Mouse (Mus musculus): ENCODE results near the gene Ptrh1. TPM values are rescaled to one million over a fixed set of nuclear protein-coding genes. Genes with fewer than 3 reads are reported as not detected.

The Ptrh1 gene
- polyA plus RNA-seq, 1 experiment from 2014 or later = 3.9 TPM

GRCm38 (mm10) chr2:32823579-32824154, 48.1 kb downstream of the Ptrh1 start:
- no peak for ATAC-seq (ENCODE audit: insufficient read depth, low FRiP score)
- H3K9ac ChIP-seq (ENCODE audit: low read length) = no peak overlapping the region
- 56% methylated on average over 8 of the region's 8 CpGs for WGBS
- H3K4me3 ChIP-seq (replicated peaks; ENCODE audit: low read length) = no peak overlapping the region
- no peaks in the 10 kb centered on the region for H3K36me3 ChIP-seq (ENCODE audit: control insufficient read depth, insufficient read depth, low read length)
- no peak overlapping the region for H3K27ac ChIP-seq (ENCODE audit: low read length)
- H3K9me3 ChIP-seq (replicated peaks; ENCODE audit: control insufficient read depth, low read length) = no peaks in the 10 kb centered on the region
- peaks cover 10% of the 10 kb centered on the region for H3K4me1 ChIP-seq (ENCODE audit: control insufficient read depth, insufficient read depth, low read length)
- H3K4me2 ChIP-seq (ENCODE audit: low read depth, low read length) = no peak overlapping the region
- H3K27me3 ChIP-seq (ENCODE audit: control insufficient read depth, insufficient read depth, low read length) = no peaks in the 10 kb centered on the region

DNA sequence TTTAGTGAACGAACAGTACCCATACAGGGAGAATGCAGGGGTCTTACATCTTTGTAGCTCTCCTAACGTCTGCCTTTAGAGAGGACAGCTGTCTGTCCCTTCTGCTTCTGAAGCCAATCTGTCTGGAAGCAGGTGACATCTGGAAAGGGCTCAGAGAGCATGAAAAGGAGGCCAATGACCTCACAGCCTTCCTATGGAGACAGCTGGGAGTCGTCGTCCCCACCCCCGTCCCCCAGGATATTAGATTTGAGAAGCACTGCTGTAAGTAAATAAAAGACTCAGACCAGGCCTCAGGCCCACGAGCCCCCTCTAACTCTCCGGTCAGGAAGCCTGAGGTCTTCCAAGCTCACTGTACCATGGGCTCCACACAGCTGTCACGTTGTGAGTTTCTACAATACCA, 48.6 kb downstream of the Ptrh1 start:
- Histone ChIP-seq H3K9me3 (replicated peaks; ENCODE audit: control insufficient read depth, low read length) (no peaks in the 10 kb centered on the region), H3K27me3 (ENCODE audit: control insufficient read depth, insufficient read depth, low read length) (no peaks in the 10 kb centered on the region), H3K9ac (ENCODE audit: low read length) (no peak overlapping the region), H3K4me3 (replicated peaks; ENCODE audit: low read length) (no peak overlapping the region), H3K4me2 (ENCODE audit: low read depth, low read length) (no peak overlapping the region), H3K4me1 (ENCODE audit: control insufficient read depth, insufficient read depth, low read length) (peaks cover 10% of the 10 kb centered on the region), H3K27ac (ENCODE audit: low read length) (no peak overlapping the region), H3K36me3 (ENCODE audit: control insufficient read depth, insufficient read depth, low read length) (no peaks in the 10 kb centered on the region)
- WGBS = 28% methylated on average over 8 of the region's 8 CpGs
- ATAC-seq (ENCODE audit: insufficient read depth, low FRiP score) = no peak

GRCm38 (mm10) chr2:32824778-32825177, 49.2 kb downstream of the Ptrh1 start:
- Histone ChIP-seq H3K27me3 (ENCODE audit: control insufficient read depth, insufficient read depth, low read length) (no peaks in the 10 kb centered on the region), H3K9me3 (replicated peaks; ENCODE audit: control insufficient read depth, low read length) (no peaks in the 10 kb centered on the region), H3K4me1 (ENCODE audit: control insufficient read depth, insufficient read depth, low read length) (peaks cover 10% of the 10 kb centered on the region), H3K27ac (ENCODE audit: low read length) (no peak overlapping the region), H3K9ac (ENCODE audit: low read length) (no peak overlapping the region), H3K4me3 (replicated peaks; ENCODE audit: low read length) (no peak overlapping the region), H3K36me3 (ENCODE audit: control insufficient read depth, insufficient read depth, low read length) (no peaks in the 10 kb centered on the region), H3K4me2 (ENCODE audit: low read depth, low read length) (no peak overlapping the region)
- ATAC-seq (ENCODE audit: insufficient read depth, low FRiP score) = no peak
- 91% methylated on average over 1 of the region's 1 CpGs for WGBS

GRCm38 (mm10) chr2:32825796-32826195, 50.2 kb downstream of the Ptrh1 start:
- Histone ChIP-seq H3K9ac (ENCODE audit: low read length) (no peak overlapping the region), H3K4me3 (replicated peaks; ENCODE audit: low read length) (no peak overlapping the region), H3K27me3 (ENCODE audit: control insufficient read depth, insufficient read depth, low read length) (no peaks in the 10 kb centered on the region), H3K27ac (ENCODE audit: low read length) (no peak overlapping the region), H3K9me3 (replicated peaks; ENCODE audit: control insufficient read depth, low read length) (no peaks in the 10 kb centered on the region), H3K36me3 (ENCODE audit: control insufficient read depth, insufficient read depth, low read length) (no peaks in the 10 kb centered on the region), H3K4me2 (ENCODE audit: low read depth, low read length) (no peak overlapping the region), H3K4me1 (ENCODE audit: control insufficient read depth, insufficient read depth, low read length) (peaks cover 10% of the 10 kb centered on the region)
- ATAC-seq (ENCODE audit: insufficient read depth, low FRiP score) = no peak
- 87% methylated on average over 6 of the region's 6 CpGs for WGBS

Other genes with a start within 250 kb of the Ptrh1 start
- gene Fam102a, start 240.5 kb upstream of the Ptrh1 start, polyA plus RNA-seq (2015; fragmentation: Nextera tagmentation; extraction: Ambion mirVana) = 11.4 and 12.8 TPM in 2 replicates
- gene Dpm2, start 204.9 kb upstream of the Ptrh1 start, polyA plus RNA-seq (2015; fragmentation: Nextera tagmentation; extraction: Ambion mirVana) = 104 and 106 TPM in 2 replicates
- 0.56 and 0.67 TPM in 2 replicates for gene Pip5kl1, start 201.0 kb upstream of the Ptrh1 start, polyA plus RNA-seq (2015; fragmentation: Nextera tagmentation; extraction: Ambion mirVana)
- gene 9430097D07Rik, start 200.1 kb upstream of the Ptrh1 start, polyA plus RNA-seq (2015; fragmentation: Nextera tagmentation; extraction: Ambion mirVana) = 0.10 and 0.15 TPM in 2 replicates
- 19.8 and 22.9 TPM in 2 replicates for gene St6galnac4, start 188.7 kb upstream of the Ptrh1 start, polyA plus RNA-seq (2015; fragmentation: Nextera tagmentation; extraction: Ambion mirVana)
- 17.1 and 18.5 TPM in 2 replicates for gene St6galnac6, start 176.1 kb upstream of the Ptrh1 start, polyA plus RNA-seq (2015; fragmentation: Nextera tagmentation; extraction: Ambion mirVana)
- gene Ak1, start 154.0 kb upstream of the Ptrh1 start, polyA plus RNA-seq (2015; fragmentation: Nextera tagmentation; extraction: Ambion mirVana) = 27.4 and 60.2 TPM in 2 replicates
- gene Eng, start 129.2 kb upstream of the Ptrh1 start, polyA plus RNA-seq (2015; fragmentation: Nextera tagmentation; extraction: Ambion mirVana) = 63.6 and 64.5 TPM in 2 replicates
- gene Fpgs, start 71.6 kb upstream of the Ptrh1 start, polyA plus RNA-seq (2015; fragmentation: Nextera tagmentation; extraction: Ambion mirVana) = 28.3 and 30.6 TPM in 2 replicates
- 71.9 and 82.7 TPM in 2 replicates for gene Cdk9, start 62.7 kb upstream of the Ptrh1 start, polyA plus RNA-seq (2015; fragmentation: Nextera tagmentation; extraction: Ambion mirVana)
- 26.8 and 27.4 TPM in 2 replicates for gene Sh2d3c, start 54.7 kb upstream of the Ptrh1 start, polyA plus RNA-seq (2015; fragmentation: Nextera tagmentation; extraction: Ambion mirVana)
- gene 6330409D20Rik, start 34.8 kb upstream of the Ptrh1 start, polyA plus RNA-seq (2015; fragmentation: Nextera tagmentation; extraction: Ambion mirVana) = 0.20 and 0.28 TPM in 2 replicates
- 59.2 and 67.0 TPM in 2 replicates for gene Tor2a, start 18.6 kb upstream of the Ptrh1 start, polyA plus RNA-seq (2015; fragmentation: Nextera tagmentation; extraction: Ambion mirVana)
- 0.12 and 0.21 TPM in 2 replicates for gene Ttc16, start 153 bp upstream of the Ptrh1 start, polyA plus RNA-seq (2015; fragmentation: Nextera tagmentation; extraction: Ambion mirVana)
- gene Cfap157, start 8.6 kb downstream of the Ptrh1 start, polyA plus RNA-seq (2015; fragmentation: Nextera tagmentation; extraction: Ambion mirVana) = 0.10 and 0.41 TPM in 2 replicates
- 20.8 and 23.2 TPM in 2 replicates for gene Stxbp1, start 71.5 kb downstream of the Ptrh1 start, polyA plus RNA-seq (2015; fragmentation: Nextera tagmentation; extraction: Ambion mirVana)
- gene Fam129b, start 100.3 kb downstream of the Ptrh1 start, polyA plus RNA-seq (2015; fragmentation: Nextera tagmentation; extraction: Ambion mirVana) = 108 and 139 TPM in 2 replicates
- 124 and 174 TPM in 2 replicates for gene Rpl12, start 185.8 kb downstream of the Ptrh1 start, polyA plus RNA-seq (2015; fragmentation: Nextera tagmentation; extraction: Ambion mirVana)
- gene Lrsam1, start 185.8 kb downstream of the Ptrh1 start, polyA plus RNA-seq (2015; fragmentation: Nextera tagmentation; extraction: Ambion mirVana) = 10.4 and 11.2 TPM in 2 replicates
- 14.6 and 14.9 TPM in 2 replicates for gene Slc2a8, start 206.3 kb downstream of the Ptrh1 start, polyA plus RNA-seq (2015; fragmentation: Nextera tagmentation; extraction: Ambion mirVana)

All from stomach, embryonic 16.5 days (tissue).